Mouse (Mus musculus): ENCODE results near the gene Dusp27. TPM values are rescaled to one million over a fixed set of nuclear protein-coding genes. Genes with fewer than 3 reads are reported as not detected.

Dusp27 gene
- 0.32 TPM for polyA plus RNA-seq (2014; fragmentation: Illumina TruSeq; extraction: RNeasy Lipid Tissue Mini Kit (QIAGEN cat#74804); ENCODE audit: insufficient read depth, low read depth, low replicate concordance)

GRCm38 (mm10) chr1:166127719-166128118, at the start of gene Dusp27:
Dusp27 (minus strand) TSS chr1:166127922.

GRCm38 (mm10) chr1:166130224-166130860, 2.6 kb upstream of the Dusp27 start, which contains the start of gene Gpa33:
Gpa33 (plus strand) TSS chr1:166130238.

Other genes starting within 250 kb of the Dusp27 start
- gene Pou2f1, start 125.2 kb downstream of the Dusp27 start, polyA plus RNA-seq (2014; fragmentation: Illumina TruSeq; extraction: RNeasy Lipid Tissue Mini Kit (QIAGEN cat#74804); ENCODE audit: insufficient read depth, low read depth, low replicate concordance), result 1.6 TPM
- gene Gpa33, start 2.3 kb upstream of the Dusp27 start, polyA plus RNA-seq (2014; fragmentation: Illumina TruSeq; extraction: RNeasy Lipid Tissue Mini Kit (QIAGEN cat#74804); ENCODE audit: insufficient read depth, low read depth, low replicate concordance), result not detected
- 0.20 TPM for gene Mael, start 110.8 kb upstream of the Dusp27 start, polyA plus RNA-seq (2014; fragmentation: Illumina TruSeq; extraction: RNeasy Lipid Tissue Mini Kit (QIAGEN cat#74804); ENCODE audit: insufficient read depth, low read depth, low replicate concordance)
- 1.3 TPM for gene Ildr2, start 126.2 kb upstream of the Dusp27 start, polyA plus RNA-seq (2014; fragmentation: Illumina TruSeq; extraction: RNeasy Lipid Tissue Mini Kit (QIAGEN cat#74804); ENCODE audit: insufficient read depth, low read depth, low replicate concordance)